Mouse (Mus musculus): ENCODE measurements around the gene Cdadc1. TPM values are rescaled to one million over a fixed set of nuclear protein-coding genes. Genes with fewer than 3 reads are reported as not detected.

Gene Cdadc1
- polyA plus RNA-seq, 1 experiment: not detected

GRCm38 (mm10) chr14:59513922-59514444, 83.8 kb downstream of the Cdadc1 start:
- Histone ChIP-seq H3K27ac (ENCODE audit: insufficient read depth, low read depth, low read length) (no peak overlapping the region), H3K4me3 (ENCODE audit: insufficient read depth, low read depth, low read length) (no peak overlapping the region), H3K4me1 (ENCODE audit: control insufficient read depth, insufficient read depth, low read length) (no peaks in the 10 kb centered on the region)
- 83% methylated on average over 6 of the region's 6 CpGs for whole genome bisulfite sequencing
- TF ChIP-seq POLR2A (IDR thresholded peaks at IDR 0.05; ENCODE audit: insufficient read depth, low read depth, low read length) (no peak), CTCF (IDR thresholded peaks at IDR 0.05; ENCODE audit: insufficient read depth, low read depth, low read length) (no peak)

Other genes starting within 250 kb of the Cdadc1 start
- gene Phf11d, start 232.5 kb downstream of the Cdadc1 start, polyA plus RNA-seq (2012; ENCODE audit: insufficient read depth, insufficient read length, low replicate concordance, missing spikeins): not detected in 2 replicates
- not detected in 2 replicates for gene Phf11c, start 202.6 kb downstream of the Cdadc1 start, polyA plus RNA-seq (2012; ENCODE audit: insufficient read depth, insufficient read length, low replicate concordance, missing spikeins)
- not detected in 2 replicates for gene Setdb2, start 157.1 kb downstream of the Cdadc1 start, polyA plus RNA-seq (2012; ENCODE audit: insufficient read depth, insufficient read length, low replicate concordance, missing spikeins)
- not detected in 2 replicates for gene Cab39l, start 157.0 kb downstream of the Cdadc1 start, polyA plus RNA-seq (2012; ENCODE audit: insufficient read depth, insufficient read length, low replicate concordance, missing spikeins)
- not detected in 2 replicates for gene Shisa2, start 27.3 kb upstream of the Cdadc1 start, polyA plus RNA-seq (2012; ENCODE audit: insufficient read depth, insufficient read length, low replicate concordance, missing spikeins)